Mouse (Mus musculus): Measurements from ENCODE around the gene Gm6588.

- no peak for TF ChIP-seq CTCF (IDR thresholded peaks at IDR 0.05; ENCODE audit: extremely low read depth, insufficient read depth, insufficient read length, insufficient replicate concordance)
- no peak for TF ChIP-seq POLR2A (IDR thresholded peaks at IDR 0.05; ENCODE audit: low read depth, low read length)
These were observed 33.3 kb downstream of the Gm6588 start for GRCm38 (mm10) chr5:112482551-112482950.
